Mouse (Mus musculus) liver, embryonic 14.5 days (tissue): Measurements from ENCODE around the gene Prpsap2. TPM values are rescaled to one million over a fixed set of nuclear protein-coding genes. Genes with fewer than 3 reads are reported as not detected.

ENCODE experiments used
- ATAC-seq: fragments of 200-750 bp; cut with Nextera tagmentation; 2 replicates; pipeline ENCODE4 v1.8.0; 2017; ENCODE audit warnings: moderate number of reproducible peaks, mild to moderate bottlenecking, moderate library complexity; ENCODE audit not compliant: insufficient read depth
- DNase-seq, 3 experiments: peaks; one replicate each; pipeline ENCODE4 v3.0.0-alpha.2; 2012 to 2013; ENCODE audit warnings: low read depth in 3 of 3, low spot score in 3 of 3
- H3K27ac ChIP-seq: fragments of 300-500 bp; sonication (generic); 2 replicates; pipeline ENCODE4 v1.5.1; 2014; ENCODE audit warnings: moderate library complexity, mild to moderate bottlenecking, control low read depth, inconsistent platforms
- H3K27me3 ChIP-seq: fragments of 300-500 bp; sonication (generic); 2 replicates; pipeline ENCODE4 v1.6.1; 2014; ENCODE audit warnings: mild to moderate bottlenecking, low read length, moderate library complexity; ENCODE audit not compliant: control insufficient read depth, insufficient read depth
- H3K36me3 ChIP-seq: fragments of 300-500 bp; sonication (generic); replicated peaks from 2 replicates; pipeline ENCODE4 v1.6.1; 2014; ENCODE audit warnings: low read depth; ENCODE audit not compliant: control insufficient read depth, insufficient read depth
- H3K4me1 ChIP-seq, 2 experiments: fragments of 200-500 bp in 1 of 2; fragments of 300-500 bp in 1 of 2; sonication (generic) in 1 of 2; replicated peaks; 2 replicates each; pipeline ENCODE4 v1.6.1; 2012 to 2014; ENCODE audit warnings: antibody characterized with exemption in 1 of 2, inconsistent platforms in 1 of 2, low read length in 1 of 2; ENCODE audit not compliant: control insufficient read depth in 2 of 2, insufficient read depth in 2 of 2
- H3K4me2 ChIP-seq: fragments of 300-500 bp; sonication (generic); 2 replicates; pipeline ENCODE4 v1.6.1; 2014; ENCODE audit warnings: low read depth, mild to moderate bottlenecking, control low read depth, moderate library complexity
- H3K4me3 ChIP-seq, 2 experiments: fragments of 200-500 bp in 1 of 2; fragments of 300-500 bp in 1 of 2; sonication (generic) in 1 of 2; 2 replicates each; pipeline ENCODE4 v1.5.1; 2012 to 2014; ENCODE audit warnings: low read depth in 2 of 2, low read length in 2 of 2, mild to moderate bottlenecking in 2 of 2, control low read depth in 1 of 2, inconsistent platforms in 1 of 2, moderate library complexity in 1 of 2; ENCODE audit not compliant: insufficient read depth in 1 of 2
- H3K9ac ChIP-seq: fragments of 300-500 bp; sonication (generic); replicated peaks from 2 replicates; pipeline ENCODE4 v1.6.1; 2014; ENCODE audit warnings: mild to moderate bottlenecking, control low read depth, moderate library complexity
- H3K9me3 ChIP-seq: fragments of 300-500 bp; sonication (generic); 2 replicates; pipeline ENCODE4 v1.6.1; 2016; ENCODE audit warnings: low read length, mixed read lengths; ENCODE audit not compliant: control insufficient read depth
- CTCF ChIP-seq: IDR thresholded peaks from 2 replicates; pipeline ENCODE4 v1.5.1; 2016; ENCODE audit warnings: antibody characterized with exemption, low read depth, control low read depth
- EP300 ChIP-seq: IDR thresholded peaks from 2 replicates; pipeline ENCODE4 v1.6.1; 2016; ENCODE audit warnings: antibody characterized with exemption, low read depth
- whole genome bisulfite sequencing: fragments of 180-500 bp; shearing (Covaris S2); extraction: QIAGEN DNeasy Blood & Tissue Kit; methylation state at CpG from one replicate; pipeline ENCODE4 v1.1.7; 2014; ENCODE audit not compliant: insufficient replicate concordance; 5-methylcytosine and 5-hydroxymethylcytosine counted together
- polyA plus RNA-seq, 2 experiments: library from polyadenylated mRNA; depleted of rRNA in 1 of 2; stranded (reverse) in 1 of 2; unstranded in 1 of 2; fragments of >200 nt; fragmentation: Nextera tagmentation in 1 of 2; extraction: Ambion mirVana in 1 of 2; gene quantifications; 2 replicates each; pipeline versions ENCODE4 v1.2.1 to v1.2.3; 2012 to 2014

Prpsap2 gene
- polyA plus RNA-seq, 2 experiments, result 6.1 to 6.9 TPM

GRCm38 (mm10) chr11:61732672-61733071 lies 29.2 kb downstream of the Prpsap2 start:
- 68% methylated on average over 7 of the region's 7 CpGs for WGBS
- ATAC-seq (no peak), DNase-seq (no peak)
- Histone ChIP-seq H3K9me3 (no peaks in the 10 kb centered on the region), H3K27ac (no peak overlapping the region), H3K4me1 (0 out of 4 replicates have a peak, but pooled peaks cover 0 to under 1% of the 10 kb centered on the region in 2 experiments), H3K27me3 (no peaks in the 10 kb centered on the region), H3K9ac (no peak overlapping the region), H3K36me3 (no peaks in the 10 kb centered on the region), H3K4me3 (no peak overlapping the region), H3K4me2 (no peak overlapping the region)
- TF ChIP-seq CTCF (no peak), EP300 (no peak)

GRCm38 (mm10) chr11:61728037-61728436 lies 33.9 kb downstream of the Prpsap2 start:
- no peaks in the 10 kb centered on the region for H3K36me3 ChIP-seq
- no peaks in the 10 kb centered on the region for H3K9me3 ChIP-seq
- WGBS, result 29% methylated on average over 2 of the region's 2 CpGs
- DNase-seq (no peak), ATAC-seq (no peak)
- 0 out of 4 replicates have a peak, but pooled peaks cover 0 to 3% of the 10 kb centered on the region in 2 experiments for H3K4me1 ChIP-seq
- H3K4me2 ChIP-seq, result no peak overlapping the region
- TF ChIP-seq CTCF (no peak), EP300 (no peak)
- H3K27ac ChIP-seq, result no peak overlapping the region
- H3K4me3 ChIP-seq, result no peak overlapping the region
- H3K9ac ChIP-seq, result no peak overlapping the region
- no peaks in the 10 kb centered on the region for H3K27me3 ChIP-seq

- TF ChIP-seq CTCF, result no peak
- TF ChIP-seq EP300, result no peak
Measured at GRCm38 (mm10) chr11:61722077-61722476, 39.8 kb downstream of the Prpsap2 start.

GRCm38 (mm10) chr11:61720636-61721035 lies 41.3 kb downstream of the Prpsap2 start, which contains the start of gene Slc5a10:
Slc5a10 (minus strand) TSS chr11:61720826.
- Histone ChIP-seq H3K4me3 (no peak within 1 kb of the TSS), H3K9me3 (no peaks in the 10 kb centered on the region), H3K27ac (no peak within 1 kb of the TSS), H3K9ac (no peak within 1 kb of the TSS), H3K4me1 (no peaks in the 10 kb centered on the region), H3K4me2 (no peak within 1 kb of the TSS), H3K27me3 (no peaks in the 10 kb centered on the region), H3K36me3 (no peaks in the 10 kb centered on the region)
- DNase-seq (no peak), ATAC-seq (no peak)
- 64% methylated on average over 3 of the region's 3 CpGs for WGBS
- TF ChIP-seq EP300 (no peak), CTCF (no peak)

More at GRCm38 (mm10) chr11:61722077-61722476, 39.8 kb downstream of the Prpsap2 start:
- ATAC-seq (no peak), DNase-seq (no peak)
- no peaks in the 10 kb centered on the region for H3K27me3 ChIP-seq
- no peaks in the 10 kb centered on the region for H3K4me1 ChIP-seq
- no peak overlapping the region for H3K9ac ChIP-seq
- no peaks in the 10 kb centered on the region for H3K36me3 ChIP-seq
- 64% methylated on average over 5 of the region's 5 CpGs for WGBS
- no peak overlapping the region for H3K4me2 ChIP-seq
- H3K9me3 ChIP-seq, result no peaks in the 10 kb centered on the region
- no peak overlapping the region for H3K4me3 ChIP-seq
- no peak overlapping the region for H3K27ac ChIP-seq

- TF ChIP-seq CTCF (no peak), EP300 (no peak)
- Histone ChIP-seq H3K27me3 (no peaks in the 10 kb centered on the region), H3K9me3 (no peaks in the 10 kb centered on the region), H3K4me3 (no peak overlapping the region), H3K27ac (no peak overlapping the region), H3K4me2 (no peak overlapping the region), H3K9ac (no peak overlapping the region), H3K36me3 (no peaks in the 10 kb centered on the region), H3K4me1 (no peaks in the 10 kb centered on the region)
- DNase-seq (no peak), ATAC-seq (no peak)
- WGBS, result 67% methylated on average over 8 of the region's 8 CpGs
Measured at GRCm38 (mm10) chr11:61719826-61720225, 42.1 kb downstream of the Prpsap2 start.
